Mouse (Mus musculus) intestine, embryonic 14.5 days (tissue): ENCODE measurements at regions not wholly inside any gene's neighbourhood (a gene's known extent, or its start where the extent isn't known, plus 50 kb on each side); places are given as distances from the start of the nearest gene placed in this dataset.

ENCODE experiments used
- ATAC-seq: fragments of 200-750 bp; cut with Nextera tagmentation; replicated peaks from 2 replicates; pipeline ENCODE4 v1.8.0; 2017; ENCODE audit warnings: low read depth, moderate number of reproducible peaks, moderate TSS enrichment, moderate library complexity; ENCODE audit not compliant: low FRiP score, low TSS enrichment
- DNase-seq: peaks from one replicate; pipeline ENCODE4 v3.0.0-alpha.2; 2018; ENCODE audit warnings: low spot score
- H3K27ac ChIP-seq: fragments of 300-500 bp; sonication (generic); 2 replicates; pipeline ENCODE4 v1.5.1; 2014; ENCODE audit warnings: low read depth, mild to moderate bottlenecking, control low read depth
- H3K27me3 ChIP-seq: fragments of 300-500 bp; sonication (generic); replicated peaks from 2 replicates; pipeline ENCODE4 v1.6.1; 2014; ENCODE audit warnings: low read length, control low read depth; ENCODE audit not compliant: control insufficient read depth, insufficient read depth
- H3K36me3 ChIP-seq: fragments of 300-500 bp; sonication (generic); 2 replicates; pipeline ENCODE4 v1.6.1; 2014; ENCODE audit warnings: low read length, control low read depth; ENCODE audit not compliant: control insufficient read depth, insufficient read depth
- H3K4me1 ChIP-seq: fragments of 300-500 bp; sonication (generic); replicated peaks from 2 replicates; pipeline ENCODE4 v1.6.1; 2014; ENCODE audit warnings: low read length, control low read depth, mixed read lengths; ENCODE audit not compliant: control insufficient read depth, insufficient read depth
- H3K4me2 ChIP-seq: fragments of 300-500 bp; sonication (generic); 2 replicates; pipeline ENCODE4 v1.6.1; 2014; ENCODE audit warnings: low read length
- H3K4me3 ChIP-seq: fragments of 300-500 bp; sonication (generic); 2 replicates; pipeline ENCODE4 v1.5.1; 2014; ENCODE audit warnings: low read depth, low read length, control low read depth, mixed read lengths
- H3K9ac ChIP-seq: fragments of 300-500 bp; sonication (generic); 2 replicates; pipeline ENCODE4 v1.6.1; 2014; ENCODE audit warnings: mild to moderate bottlenecking, low read length
- H3K9me3 ChIP-seq: fragments of 300-500 bp; sonication (generic); 2 replicates; pipeline ENCODE4 v1.6.1; 2016; ENCODE audit warnings: low read length, control low read depth; ENCODE audit not compliant: control insufficient read depth
- WGBS: fragments of 180-500 bp; shearing (Covaris S2); extraction: QIAGEN DNeasy Blood & Tissue Kit; methylation state at CpG from one replicate; pipeline ENCODE4 v1.1.7; 2014; 5-methylcytosine and 5-hydroxymethylcytosine counted together

GRCm38 (mm10) chr5:126547841-126548240, 693.8 kb upstream of the Tmem132c start:
- Histone ChIP-seq H3K4me1 (no peaks in the 10 kb centered on the region), H3K4me2 (no peak overlapping the region), H3K9me3 (no peaks in the 10 kb centered on the region), H3K36me3 (no peaks in the 10 kb centered on the region), H3K4me3 (no peak overlapping the region), H3K27ac (no peak overlapping the region), H3K27me3 (no peaks in the 10 kb centered on the region), H3K9ac (no peak overlapping the region)
- ATAC-seq (no peak), DNase-seq (no peak)
- 82% methylated on average over 4 of the region's 4 CpGs for WGBS

GRCm38 (mm10) chr5:126551676-126552075, 689.9 kb upstream of the Tmem132c start:
- DNase-seq (no peak), ATAC-seq (no peak)
- Histone ChIP-seq H3K4me2 (no peak overlapping the region), H3K9me3 (no peaks in the 10 kb centered on the region), H3K4me1 (no peaks in the 10 kb centered on the region), H3K36me3 (no peaks in the 10 kb centered on the region), H3K27ac (no peak overlapping the region), H3K9ac (no peak overlapping the region), H3K27me3 (no peaks in the 10 kb centered on the region), H3K4me3 (no peak overlapping the region)
- WGBS, result 73% methylated on average over 3 of the region's 3 CpGs

DNA sequence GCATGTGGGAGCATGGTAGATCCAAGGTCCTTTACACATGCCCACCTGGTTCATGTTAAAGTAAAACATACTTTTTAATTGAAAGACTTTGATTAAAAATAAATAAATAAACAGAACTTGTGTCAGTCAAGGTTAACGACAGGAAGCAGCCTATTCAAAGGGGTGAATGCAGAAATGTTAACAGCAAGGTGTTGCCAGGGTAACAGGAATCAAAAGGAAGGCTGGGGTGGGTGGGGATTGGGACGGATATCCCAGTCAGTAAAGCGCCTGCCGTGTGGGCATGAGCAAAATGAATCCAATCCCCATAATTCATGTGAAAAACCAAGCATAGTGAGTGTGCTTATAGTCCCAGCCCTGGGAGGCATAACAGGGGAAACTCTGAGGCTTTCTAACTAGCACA, 682.6 kb upstream of the Tmem132c start:
- no peak overlapping the region for H3K9ac ChIP-seq
- no peak overlapping the region for H3K4me2 ChIP-seq
- ATAC-seq (no peak), DNase-seq (no peak)
- H3K4me3 ChIP-seq, result no peak overlapping the region
- no peaks in the 10 kb centered on the region for H3K4me1 ChIP-seq
- no peak overlapping the region for H3K27ac ChIP-seq
- H3K36me3 ChIP-seq, result no peaks in the 10 kb centered on the region
- WGBS, result 57% methylated on average over 4 of the region's 4 CpGs
- no peaks in the 10 kb centered on the region for H3K27me3 ChIP-seq
- no peaks in the 10 kb centered on the region for H3K9me3 ChIP-seq

- ATAC-seq, result no peak
- 82% methylated on average over 2 of the region's 2 CpGs for WGBS
Measured at GRCm38 (mm10) chr5:126565817-126566216, 675.8 kb upstream of the Tmem132c start.

GRCm38 (mm10) chr5:126566226-126566625, 675.4 kb upstream of the Tmem132c start:
- H3K27me3 ChIP-seq, result no peaks in the 10 kb centered on the region
- H3K4me2 ChIP-seq, result no peak overlapping the region
- 76% methylated on average over 6 of the region's 6 CpGs for WGBS
- DNase-seq (no peak), ATAC-seq (no peak)
- H3K27ac ChIP-seq, result no peak overlapping the region
- H3K9me3 ChIP-seq, result no peaks in the 10 kb centered on the region
- H3K36me3 ChIP-seq, result no peaks in the 10 kb centered on the region
- no peak overlapping the region for H3K9ac ChIP-seq
- H3K4me3 ChIP-seq, result no peak overlapping the region
- H3K4me1 ChIP-seq, result no peaks in the 10 kb centered on the region

More at GRCm38 (mm10) chr5:126565817-126566216, 675.8 kb upstream of the Tmem132c start:
- no peaks in the 10 kb centered on the region for H3K9me3 ChIP-seq
- no peaks in the 10 kb centered on the region for H3K36me3 ChIP-seq
- no peaks in the 10 kb centered on the region for H3K4me1 ChIP-seq
- no peak overlapping the region for H3K4me3 ChIP-seq
- H3K27me3 ChIP-seq, result no peaks in the 10 kb centered on the region
- no peak overlapping the region for H3K9ac ChIP-seq
- no peak overlapping the region for H3K27ac ChIP-seq
- no peak for DNase-seq
- no peak overlapping the region for H3K4me2 ChIP-seq

DNA sequence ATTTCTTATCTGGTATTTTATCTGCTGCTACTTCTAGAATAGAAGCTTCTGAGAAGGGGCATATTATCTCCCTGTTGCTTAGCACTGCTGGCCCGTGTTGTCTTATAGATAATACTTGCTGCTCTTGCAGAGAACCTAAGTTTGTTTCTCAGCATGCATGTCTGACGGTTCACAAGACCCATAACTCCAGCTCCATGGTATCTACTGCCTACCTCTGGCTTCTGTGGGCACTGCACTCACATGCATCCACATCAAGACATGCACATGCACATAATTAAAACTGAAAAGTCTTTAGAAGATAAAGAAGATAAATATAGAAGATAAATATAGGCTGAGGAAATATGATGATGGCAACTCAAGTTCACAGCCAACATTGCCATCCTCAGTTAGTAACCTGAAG, 667.8 kb upstream of the Tmem132c start:
- ATAC-seq (no peak), DNase-seq (no peak)
- Histone ChIP-seq H3K27me3 (no peaks in the 10 kb centered on the region), H3K4me1 (no peaks in the 10 kb centered on the region), H3K9ac (no peak overlapping the region), H3K4me3 (no peak overlapping the region), H3K36me3 (no peaks in the 10 kb centered on the region), H3K27ac (no peak overlapping the region), H3K9me3 (peaks cover 3% of the 10 kb centered on the region; the same call in 1 of the 2 replicates), H3K4me2 (no peak overlapping the region)
- WGBS, result 74% methylated on average over 2 of the region's 2 CpGs

GRCm38 (mm10) chr5:126597786-126598330, 643.8 kb upstream of the Tmem132c start:
- no peaks in the 10 kb centered on the region for H3K4me1 ChIP-seq
- H3K36me3 ChIP-seq, result no peaks in the 10 kb centered on the region
- H3K27me3 ChIP-seq, result no peaks in the 10 kb centered on the region
- no peak overlapping the region for H3K4me2 ChIP-seq
- 70% methylated on average over 12 of the region's 12 CpGs for WGBS
- no peak overlapping the region for H3K27ac ChIP-seq
- H3K4me3 ChIP-seq, result no peak overlapping the region
- no peak overlapping the region for H3K9ac ChIP-seq
- no peak for DNase-seq
- ATAC-seq, result no peak
- H3K9me3 ChIP-seq, result 0 out of 2 replicates have a peak, but pooled peaks cover 3% of the 10 kb centered on the region

- no peak overlapping the region for H3K9ac ChIP-seq
Measured at GRCm38 (mm10) chr5:126599561-126599960, 642.0 kb upstream of the Tmem132c start.

GRCm38 (mm10) chr5:126606756-126607155, 634.9 kb upstream of the Tmem132c start:
- 78% methylated on average over 5 of the region's 5 CpGs for WGBS
- H3K9me3 ChIP-seq, result no peaks in the 10 kb centered on the region
- no peaks in the 10 kb centered on the region for H3K36me3 ChIP-seq
- no peak for ATAC-seq
- DNase-seq, result no peak
- H3K4me3 ChIP-seq, result no peak overlapping the region
- H3K4me2 ChIP-seq, result no peak overlapping the region
- H3K27me3 ChIP-seq, result no peaks in the 10 kb centered on the region
- no peak overlapping the region for H3K27ac ChIP-seq
- no peaks in the 10 kb centered on the region for H3K4me1 ChIP-seq
- H3K9ac ChIP-seq, result no peak overlapping the region

More at GRCm38 (mm10) chr5:126599561-126599960, 642.0 kb upstream of the Tmem132c start:
- 82% methylated on average over 5 of the region's 5 CpGs for WGBS
- no peak for ATAC-seq
- no peaks in the 10 kb centered on the region for H3K4me1 ChIP-seq
- H3K4me3 ChIP-seq, result no peak overlapping the region
- H3K27ac ChIP-seq, result no peak overlapping the region
- DNase-seq, result no peak
- 0 out of 2 replicates have a peak, but pooled peaks cover 3% of the 10 kb centered on the region for H3K9me3 ChIP-seq
- H3K36me3 ChIP-seq, result no peaks in the 10 kb centered on the region
- H3K27me3 ChIP-seq, result no peaks in the 10 kb centered on the region
- no peak overlapping the region for H3K4me2 ChIP-seq
